Mouse (Mus musculus) MEL (cell line): ENCODE data around the gene Aff3. TPM values are rescaled to one million over a fixed set of nuclear protein-coding genes. Genes with fewer than 3 reads are reported as not detected.

Source experiments
- DNase-seq: peaks from one replicate; pipeline ENCODE4 v3.0.0; 2011; ENCODE audit warnings: low read depth, low spot score
- H3K27ac ChIP-seq: 2 replicates; pipeline ENCODE4 v1.5.1; 2012; ENCODE audit warnings: low read depth, mild to moderate bottlenecking, control low read depth, low read length, moderate library complexity; ENCODE audit not compliant: control insufficient read depth
- H3K27me3 ChIP-seq, 2 experiments: fragments of 150-350 bp in 1 of 2; sonication (generic) in 1 of 2; 2 replicates each; pipeline ENCODE4 v1.6.1; 2012; ENCODE audit warnings: low read length in 2 of 2, mild to moderate bottlenecking in 2 of 2, improper control_type of control experiment in 1 of 2, moderate library complexity in 1 of 2; ENCODE audit not compliant: insufficient read depth in 2 of 2, control insufficient read depth in 1 of 2
- H3K36me3 ChIP-seq, 2 experiments: 2 replicates each; pipeline ENCODE4 v1.6.1; 2012 to 2014; ENCODE audit warnings: low read length in 2 of 2, improper control_type of control experiment in 1 of 2, inconsistent platforms in 1 of 2, mild to moderate bottlenecking in 1 of 2; ENCODE audit not compliant: insufficient read depth in 2 of 2, control insufficient read depth in 1 of 2
- H3K4me1 ChIP-seq, 2 experiments: fragments of 150-350 bp in 1 of 2; sonication (generic) in 1 of 2; 2 replicates each; pipeline ENCODE4 v1.6.1; 2012; ENCODE audit warnings: low read length in 2 of 2, improper control_type of control experiment in 1 of 2, mild to moderate bottlenecking in 1 of 2; ENCODE audit not compliant: insufficient read depth in 2 of 2, control insufficient read depth in 1 of 2
- H3K4me3 ChIP-seq, 2 experiments: fragments of 150-350 bp in 1 of 2; sonication (generic) in 1 of 2; 2 replicates each; pipeline ENCODE4 v1.5.1; 2012; ENCODE audit warnings: low read depth in 2 of 2, low read length in 2 of 2, mild to moderate bottlenecking in 2 of 2, moderate library complexity in 2 of 2, control low read depth in 1 of 2, improper control_type of control experiment in 1 of 2; ENCODE audit not compliant: control insufficient read depth in 1 of 2, insufficient read depth in 1 of 2
- H3K79me2 ChIP-seq: 2 replicates; pipeline ENCODE4 v1.6.1; 2012; ENCODE audit warnings: mild to moderate bottlenecking, low read length, moderate library complexity; ENCODE audit not compliant: control insufficient read depth, poor library complexity, insufficient read depth
- H3K9ac ChIP-seq: 2 replicates; pipeline ENCODE4 v1.6.1; 2012; ENCODE audit warnings: low read depth, mild to moderate bottlenecking, control low read depth, low read length, moderate library complexity; ENCODE audit not compliant: control insufficient read depth, poor library complexity, severe bottlenecking
- H3K9me3 ChIP-seq: fragments of 150-350 bp; sonication (generic); replicated peaks from 2 replicates; pipeline ENCODE4 v1.6.1; 2012; ENCODE audit warnings: mild to moderate bottlenecking, low read length, improper control_type of control experiment, moderate library complexity; ENCODE audit not compliant: insufficient read depth
- CHD1 ChIP-seq: IDR thresholded peaks from 2 replicates; pipeline ENCODE4 v1.6.1; 2012; ENCODE audit warnings: low read depth, mild to moderate bottlenecking, inconsistent platforms, low read length, improper control_type of control experiment
- CHD2 ChIP-seq: IDR thresholded peaks from 2 replicates; pipeline ENCODE4 v1.6.1; 2011; ENCODE audit warnings: low read length, improper control_type of control experiment
- CTCF ChIP-seq, 3 experiments: IDR thresholded peaks in 2 of 3; conservative IDR thresholded peaks in 1 of 3; 2 replicates each; pipeline ENCODE4 v1.5.1; 2011 to 2012; ENCODE audit warnings: low read length in 3 of 3, low read depth in 2 of 3, mild to moderate bottlenecking in 2 of 3, improper control_type of control experiment in 1 of 3, inconsistent platforms in 1 of 3, mixed read lengths in 1 of 3, moderate library complexity in 1 of 3; ENCODE audit not compliant: control insufficient read depth in 1 of 3, insufficient read depth in 1 of 3, poor library complexity in 1 of 3, severe bottlenecking in 1 of 3
- E2F4 ChIP-seq: IDR thresholded peaks from 2 replicates; pipeline ENCODE4 v1.6.1; 2011; ENCODE audit warnings: low read depth, low read length, improper control_type of control experiment, borderline replicate concordance
- ELF1 ChIP-seq: IDR thresholded peaks from 2 replicates; pipeline ENCODE4 v1.6.1; 2014; ENCODE audit warnings: low read depth, mild to moderate bottlenecking, inconsistent platforms, low read length, improper control_type of control experiment, moderate library complexity
- EP300 ChIP-seq, 2 experiments: IDR thresholded peaks; 2 replicates each; pipeline ENCODE4 v1.6.1; 2011; ENCODE audit warnings: improper control_type of control experiment in 2 of 2, low read length in 2 of 2, low read depth in 1 of 2, mild to moderate bottlenecking in 1 of 2
- ETS1 ChIP-seq: IDR thresholded peaks from 2 replicates; pipeline ENCODE4 v1.6.1; 2012; ENCODE audit warnings: low read depth, mild to moderate bottlenecking, inconsistent platforms, low read length, improper control_type of control experiment, moderate library complexity
- GABPA ChIP-seq: IDR thresholded peaks from 2 replicates; pipeline ENCODE4 v1.6.1; 2012; ENCODE audit warnings: low read depth, mild to moderate bottlenecking, inconsistent platforms, low read length, improper control_type of control experiment, moderate library complexity
- GATA1 ChIP-seq: IDR thresholded peaks from 2 replicates; pipeline ENCODE4 v1.6.1; 2011; ENCODE audit warnings: low read depth, low read length, improper control_type of control experiment
- HCFC1 ChIP-seq: IDR thresholded peaks from 2 replicates; pipeline ENCODE4 v1.6.1; 2012; ENCODE audit warnings: low read depth, mild to moderate bottlenecking, inconsistent platforms, low read length, improper control_type of control experiment, moderate library complexity
- JUND ChIP-seq: IDR thresholded peaks from 2 replicates; pipeline ENCODE4 v1.6.1; 2011; ENCODE audit warnings: low read depth, mild to moderate bottlenecking, improper control_type of control experiment, low read length
- KAT2A ChIP-seq: conservative IDR thresholded peaks from 2 replicates; pipeline ENCODE4 v1.6.1; 2012; ENCODE audit warnings: low read depth, low read length, improper control_type of control experiment, inconsistent platforms
- MAFK ChIP-seq: IDR thresholded peaks from 2 replicates; pipeline ENCODE4 v1.6.1; 2011; ENCODE audit warnings: low read depth, mild to moderate bottlenecking, low read length, improper control_type of control experiment, borderline replicate concordance
- MAX ChIP-seq: IDR thresholded peaks from 2 replicates; pipeline ENCODE4 v1.6.1; 2011; ENCODE audit warnings: low read length, improper control_type of control experiment
- MAZ ChIP-seq: IDR thresholded peaks from 2 replicates; pipeline ENCODE4 v1.6.1; 2012; ENCODE audit warnings: low read depth, mild to moderate bottlenecking, inconsistent platforms, low read length, improper control_type of control experiment
- MEF2A ChIP-seq: IDR thresholded peaks from 2 replicates; pipeline ENCODE4 v1.6.1; 2014; ENCODE audit warnings: low read depth, mild to moderate bottlenecking, inconsistent platforms, low read length, improper control_type of control experiment; ENCODE audit not compliant: poor library complexity, insufficient replicate concordance, severe bottlenecking; ENCODE audit errors: extremely low read depth
- MXI1 ChIP-seq: IDR thresholded peaks from 2 replicates; pipeline ENCODE4 v1.6.1; 2011; ENCODE audit warnings: mild to moderate bottlenecking, low read depth, low read length, improper control_type of control experiment
- MYB ChIP-seq: IDR thresholded peaks from 2 replicates; pipeline ENCODE4 v1.6.1; 2011; ENCODE audit warnings: mild to moderate bottlenecking, low read depth, low read length, improper control_type of control experiment
- MYC ChIP-seq: IDR thresholded peaks from 2 replicates; pipeline ENCODE4 v1.6.1; 2011; ENCODE audit warnings: low read depth, mild to moderate bottlenecking, low read length, improper control_type of control experiment, moderate library complexity
- NELFE ChIP-seq: IDR thresholded peaks from 2 replicates; pipeline ENCODE4 v1.6.1; 2011; ENCODE audit warnings: low read depth, low read length, improper control_type of control experiment
- NRF1 ChIP-seq: IDR thresholded peaks from 2 replicates; pipeline ENCODE4 v1.6.1; 2014; ENCODE audit warnings: low read depth, mild to moderate bottlenecking, inconsistent platforms, low read length, improper control_type of control experiment, moderate library complexity; ENCODE audit not compliant: poor library complexity, insufficient read depth, severe bottlenecking
- POLR2AphosphoS2 ChIP-seq: IDR thresholded peaks from 2 replicates; pipeline ENCODE4 v1.6.1; 2011; ENCODE audit warnings: low read length, improper control_type of control experiment
- POLR2AphosphoS5 ChIP-seq: IDR thresholded peaks from 2 replicates; pipeline ENCODE4 v1.6.1; 2012; ENCODE audit warnings: low read depth, borderline replicate concordance, mild to moderate bottlenecking, inconsistent platforms, low read length, moderate library complexity, mixed read lengths
- RAD21 ChIP-seq: IDR thresholded peaks from 2 replicates; pipeline ENCODE4 v1.6.1; 2011; ENCODE audit warnings: mild to moderate bottlenecking, low read depth, low read length, improper control_type of control experiment
- RCOR1 ChIP-seq: IDR thresholded peaks from 2 replicates; pipeline ENCODE4 v1.6.1; 2012; ENCODE audit warnings: low read depth, mild to moderate bottlenecking, inconsistent platforms, low read length, improper control_type of control experiment
- SIN3A ChIP-seq: IDR thresholded peaks from 2 replicates; pipeline ENCODE4 v1.6.1; 2012; ENCODE audit warnings: low read length, improper control_type of control experiment, inconsistent platforms
- SMC3 ChIP-seq: IDR thresholded peaks from 2 replicates; pipeline ENCODE4 v1.6.1; 2011; ENCODE audit warnings: low read depth, low read length, improper control_type of control experiment
- TAL1 ChIP-seq: IDR thresholded peaks from 2 replicates; pipeline ENCODE4 v1.6.1; 2012; ENCODE audit warnings: mild to moderate bottlenecking, inconsistent platforms, low read length, moderate library complexity, mixed read lengths
- TBP ChIP-seq: IDR thresholded peaks from 2 replicates; pipeline ENCODE4 v1.8.0; 2011; ENCODE audit warnings: low read depth, low read length, improper control_type of control experiment
- TCF12 ChIP-seq: IDR thresholded peaks from 2 replicates; pipeline ENCODE4 v1.6.1; 2014; ENCODE audit warnings: low read depth, mild to moderate bottlenecking, inconsistent platforms, low read length, improper control_type of control experiment, moderate library complexity
- UBTF ChIP-seq: IDR thresholded peaks from 2 replicates; pipeline ENCODE4 v1.6.1; 2012; ENCODE audit warnings: low read depth, mild to moderate bottlenecking, inconsistent platforms, low read length, improper control_type of control experiment, moderate library complexity, borderline replicate concordance; ENCODE audit not compliant: insufficient read depth
- USF1 ChIP-seq: IDR thresholded peaks from 2 replicates; pipeline ENCODE4 v1.6.1; 2014; ENCODE audit warnings: low read depth, mild to moderate bottlenecking, inconsistent platforms, low read length, improper control_type of control experiment, moderate library complexity
- USF2 ChIP-seq, 2 experiments: IDR thresholded peaks; 2 replicates each; pipeline ENCODE4 v1.6.1; 2011 to 2012; ENCODE audit warnings: improper control_type of control experiment in 2 of 2, low read length in 2 of 2, borderline replicate concordance in 1 of 2, inconsistent platforms in 1 of 2, low read depth in 1 of 2, mild to moderate bottlenecking in 1 of 2; ENCODE audit not compliant: insufficient read depth in 1 of 2
- ZC3H11A ChIP-seq: IDR thresholded peaks from 2 replicates; pipeline ENCODE4 v1.6.1; 2012; ENCODE audit warnings: low read depth, mild to moderate bottlenecking, inconsistent platforms, low read length, improper control_type of control experiment
- ZKSCAN1 ChIP-seq: IDR thresholded peaks from 2 replicates; pipeline ENCODE4 v1.6.1; 2012; ENCODE audit warnings: low read depth, mild to moderate bottlenecking, inconsistent platforms, low read length, improper control_type of control experiment, moderate library complexity
- ZMIZ1 ChIP-seq: IDR thresholded peaks from 2 replicates; pipeline ENCODE4 v1.6.1; 2012; ENCODE audit warnings: low read depth, mild to moderate bottlenecking, inconsistent platforms, low read length, improper control_type of control experiment, moderate library complexity
- ZNF384 ChIP-seq: IDR thresholded peaks from 2 replicates; pipeline ENCODE4 v1.6.1; 2012; ENCODE audit warnings: low read depth, mild to moderate bottlenecking, inconsistent platforms, low read length, improper control_type of control experiment
- polyA plus RNA-seq, 2 experiments: library from polyadenylated mRNA; stranded (reverse) in 1 of 2; unstranded in 1 of 2; fragments of >175 nt in 1 of 2; fragments of >200 nt in 1 of 2; gene quantifications; 2 replicates each; pipeline versions ENCODE4 v1.2.1 to v1.2.4; 2012; ENCODE audit warnings: low replicate concordance in 2 of 2, low read depth in 1 of 2; ENCODE audit not compliant: insufficient read length in 2 of 2, insufficient read depth in 1 of 2, missing spikeins in 1 of 2
- total RNA-seq: library from RNA; depleted of rRNA; stranded (reverse); fragments of 300-350 nt; gene quantifications from 2 replicates; pipeline ENCODE4 v1.2.3, GENCODE M21; 2012

The Aff3 gene
- total and polyA plus RNA-seq, 3 experiments, result 18.5 to 41.1 (median 25.4) TPM

DNA sequence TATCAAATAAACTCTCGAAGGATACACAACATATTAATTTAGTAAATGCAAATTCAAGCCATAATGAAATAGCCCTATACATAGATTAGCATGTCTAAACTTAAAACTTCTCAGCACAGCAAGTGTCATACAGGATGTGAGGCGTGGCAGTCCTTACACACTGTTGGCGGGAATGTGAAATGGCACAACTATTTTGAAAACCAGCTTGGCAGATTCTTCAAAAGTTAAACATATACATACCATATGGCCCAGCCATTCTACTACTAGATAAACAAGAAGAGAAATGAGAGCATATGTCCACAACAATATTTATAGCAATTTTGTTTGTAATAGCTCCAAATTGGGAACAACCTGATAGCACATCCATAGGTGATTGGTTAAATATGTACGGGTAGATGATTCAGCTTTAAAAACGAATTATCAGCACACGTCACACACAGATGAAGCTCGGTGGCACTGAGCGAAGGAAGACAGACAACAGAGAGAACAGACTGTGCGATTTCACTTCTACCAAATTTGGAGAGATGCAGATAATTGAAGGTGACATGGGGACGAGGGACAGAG is 18.5 kb upstream of the Aff3 start:
- Histone ChIP-seq H3K4me3 (peak overlapping the region; percentile 44 to 54), H3K4me1 (peaks cover 6 to 19% of the 10 kb centered on the region in 2 experiments), H3K9me3 (no peaks in the 10 kb centered on the region), H3K36me3 (peaks cover 0 to 15% of the 10 kb centered on the region in 2 experiments; a peak in 2 of 4 replicates), H3K27ac (peak overlapping the region; percentile 71), H3K9ac (peak overlapping the region; percentile 62), H3K79me2 (no peaks in the 10 kb centered on the region), H3K27me3 (no peaks in the 10 kb centered on the region)
- peak; percentile 82 for DNase-seq
- no peak for TF ChIP-seq TBP
- no peak for TF ChIP-seq USF2 (IDR thresholded peaks at IDR 0.05; ENCODE audit: borderline replicate concordance in 1 of 2, insufficient read depth in 1 of 2, low read depth in 1 of 2, low read length in 2 of 2)
- no peak for TF ChIP-seq ZNF384
- no peak for TF ChIP-seq POLR2AphosphoS2
- no peak for TF ChIP-seq GABPA
- no peak for TF ChIP-seq NELFE
- TF ChIP-seq HCFC1, result peak; percentile 77
- TF ChIP-seq ZC3H11A, result peak; percentile 86
- no peak for TF ChIP-seq KAT2A
- peak; percentile 4; the same call in 1 of the 2 replicates for TF ChIP-seq TCF12
- peak; percentile 95 for TF ChIP-seq MAX
- TF ChIP-seq RAD21, result no peak
- no peak for TF ChIP-seq ZMIZ1
- TF ChIP-seq ZKSCAN1, result no peak
- TF ChIP-seq USF1, result no peak
- TF ChIP-seq ETS1, result peak; percentile 63
- TF ChIP-seq TAL1, result no peak
- no peak for TF ChIP-seq CHD1
- TF ChIP-seq MXI1, result no peak
- no peak for TF ChIP-seq CTCF (IDR thresholded peaks at IDR 0.05 in 2 of 3, conservative IDR thresholded peaks at IDR 0.05 in 1 of 3; ENCODE audit: control insufficient read depth in 1 of 3, insufficient read depth in 1 of 3, low read depth in 2 of 3, low read length in 3 of 3, poor library complexity in 1 of 3, severe bottlenecking in 1 of 3)
- TF ChIP-seq MAFK, result no peak
- TF ChIP-seq MYB, result no peak
- no peak for TF ChIP-seq MAZ
- TF ChIP-seq MEF2A, result no peak
- no peak for TF ChIP-seq SMC3
- TF ChIP-seq CHD2, result no peak
- TF ChIP-seq EP300 (IDR thresholded peaks at IDR 0.05; ENCODE audit: low read depth in 1 of 2, low read length in 2 of 2), result peak; percentile 40 to 42; a peak in 2 of 4 replicates
- TF ChIP-seq POLR2AphosphoS5, result no peak
- TF ChIP-seq RCOR1, result no peak
- peak; percentile 98 for TF ChIP-seq E2F4
- TF ChIP-seq JUND, result no peak
- TF ChIP-seq MYC, result peak; percentile 76; the same call in 1 of the 2 replicates
- TF ChIP-seq GATA1, result peak; percentile 57
- TF ChIP-seq NRF1, result no peak
- no peak for TF ChIP-seq UBTF
- no peak for TF ChIP-seq ELF1
- TF ChIP-seq SIN3A, result peak; percentile 75
